Mouse (Mus musculus): ENCODE measurements at regions not wholly inside any gene's neighbourhood (a gene's known extent, or its start where the extent isn't known, plus 50 kb on each side); places are given as distances from the start of the nearest gene placed in this dataset.

DNA sequence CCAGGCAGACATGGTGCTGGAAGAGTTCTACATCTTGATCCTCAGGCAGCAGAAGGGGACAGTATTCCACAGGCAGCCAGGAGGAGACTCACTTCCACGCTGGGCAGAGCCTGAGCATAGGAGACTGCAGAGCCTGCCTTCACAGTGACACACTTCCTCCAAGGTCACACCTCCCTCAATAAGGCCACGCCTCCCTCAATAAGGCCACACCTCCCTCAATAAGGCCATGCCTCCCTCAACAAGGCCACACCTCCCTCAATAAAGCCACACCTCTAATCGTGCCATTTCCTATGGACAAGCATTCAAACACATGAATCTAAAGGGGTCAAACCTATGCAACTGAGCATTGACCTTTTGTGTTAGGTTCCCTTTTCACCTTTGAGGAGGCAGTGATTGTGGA lies 88.5 kb upstream of the Mphosph6 start:
- DNase-seq = no peak

DNA sequence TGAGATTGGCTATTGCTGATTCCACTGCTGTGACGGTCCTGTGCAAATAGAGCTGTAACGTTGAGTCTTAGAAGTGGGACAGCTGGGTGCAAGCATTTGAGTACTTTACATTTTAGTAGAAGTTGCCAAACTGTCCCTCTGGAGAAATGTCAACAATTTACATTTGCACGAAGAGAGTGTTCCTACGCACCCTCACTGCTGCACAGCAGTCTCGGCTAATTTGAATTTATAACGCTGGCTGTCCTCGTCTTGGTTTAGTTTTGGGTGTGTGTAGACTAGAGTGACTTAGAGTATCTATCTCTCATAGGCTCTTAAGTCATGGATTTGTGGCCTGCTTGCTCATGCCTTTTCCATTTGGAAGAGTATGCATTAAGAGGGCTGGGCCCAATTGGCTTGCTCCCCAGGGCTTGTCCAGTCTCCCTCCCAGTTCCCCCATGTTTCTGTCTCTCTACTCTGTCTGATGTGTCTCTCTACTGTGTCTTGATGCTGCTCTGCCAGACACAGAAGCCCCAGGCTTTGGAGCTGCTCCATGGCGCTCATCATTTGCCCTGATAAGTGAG lies 79.8 kb upstream of the Mphosph6 start:
- DNase-seq = no peak

DNA sequence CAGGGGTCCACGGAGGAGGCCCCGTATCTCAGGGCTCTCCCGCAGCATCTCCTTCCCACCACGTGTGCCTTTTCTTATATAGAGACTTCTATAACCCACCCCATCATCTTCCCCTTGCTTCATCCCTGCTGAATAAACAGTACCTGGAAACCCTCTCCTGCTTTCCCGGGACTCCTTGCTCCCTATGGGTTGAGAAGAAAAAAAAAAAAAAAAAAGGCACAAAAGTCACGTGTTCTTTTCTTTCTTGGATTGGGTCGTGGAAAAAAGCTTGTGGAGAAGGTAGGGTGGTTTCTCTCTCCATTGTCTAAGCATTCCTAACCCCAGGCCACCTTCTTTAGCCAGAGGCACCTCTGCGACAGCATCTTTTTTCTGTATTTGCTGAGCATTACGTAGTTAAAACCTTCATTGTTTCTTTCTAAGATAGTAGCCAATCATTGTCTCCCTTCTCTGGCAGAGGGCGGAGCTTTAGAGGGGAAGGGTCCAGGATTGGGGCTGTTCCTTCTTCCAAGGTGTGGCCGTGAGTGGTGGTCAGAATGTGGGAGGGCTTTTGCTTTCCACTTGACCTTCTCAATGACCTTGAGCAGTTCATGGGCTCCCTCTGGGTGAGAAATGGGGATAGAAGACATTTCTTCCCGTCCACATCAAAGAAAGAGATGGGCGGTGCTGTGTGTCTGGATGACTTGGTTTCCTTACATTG lies 78.7 kb upstream of the Mphosph6 start:
- DNase-seq = no peak

DNA sequence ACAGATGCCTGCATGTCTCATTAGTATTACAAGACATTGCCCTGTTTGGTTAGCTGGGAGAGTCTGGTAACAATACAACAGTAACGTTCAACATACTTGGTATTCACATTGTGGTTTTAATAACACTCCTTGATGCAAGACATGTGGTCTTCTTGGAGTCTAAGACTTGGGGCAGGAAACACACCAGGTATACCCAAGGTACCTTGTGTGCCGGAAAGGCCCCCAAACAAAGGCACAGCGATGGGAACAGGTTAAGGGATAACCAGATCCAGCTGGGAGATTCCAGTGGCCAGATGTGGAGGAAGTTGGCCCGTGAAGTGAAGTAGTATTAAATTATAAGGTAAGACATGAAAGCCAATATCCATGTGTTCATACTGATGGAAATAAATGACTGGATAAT lies 71.9 kb upstream of the Mphosph6 start:
- DNase-seq = no peak

DNA sequence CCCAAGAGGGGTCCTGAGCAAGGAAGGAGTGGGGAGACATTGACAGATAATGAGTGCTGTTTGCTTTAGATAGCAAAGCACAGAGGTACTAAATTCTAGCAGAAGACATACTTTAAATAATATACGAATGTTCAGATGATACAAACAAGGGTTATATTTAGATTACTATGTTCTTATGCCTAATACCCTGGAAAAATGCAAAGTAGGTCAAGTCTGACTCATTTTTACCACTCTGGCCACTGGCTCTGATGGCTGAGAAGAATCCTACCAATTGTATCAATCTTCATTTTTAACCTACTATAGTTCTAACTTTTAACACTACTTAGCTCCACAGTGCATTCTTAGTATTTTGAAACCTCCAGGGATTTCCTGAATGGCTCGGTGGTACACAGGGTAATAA lies 65.4 kb upstream of the Mphosph6 start:
- DNase-seq = no peak

- no peak for DNase-seq
These were observed 63.3 kb upstream of the Mphosph6 start for GRCm38 (mm10) chr8:117865014-117865413.

DNA sequence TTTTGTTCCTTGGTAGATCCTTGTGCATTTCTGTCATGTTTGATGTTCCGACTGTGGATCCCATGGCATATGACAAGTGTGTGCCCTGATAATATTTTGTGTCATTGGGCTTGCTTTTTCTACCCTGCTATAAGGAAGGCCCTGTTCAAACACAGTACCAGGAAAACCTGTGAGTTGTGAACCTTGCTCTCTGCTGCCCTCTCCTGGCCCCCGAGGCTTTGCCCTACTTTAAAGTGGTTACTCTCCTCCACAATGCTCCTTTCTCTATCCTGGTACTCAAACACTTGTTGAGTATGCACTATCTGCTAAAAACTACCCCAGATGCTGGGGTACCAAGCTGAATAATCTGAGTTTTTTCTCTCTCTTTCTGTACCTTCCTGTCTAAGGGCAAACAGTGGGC lies 62.1 kb upstream of the Mphosph6 start:
- DNase-seq = peak; percentile 40 to 41

DNA sequence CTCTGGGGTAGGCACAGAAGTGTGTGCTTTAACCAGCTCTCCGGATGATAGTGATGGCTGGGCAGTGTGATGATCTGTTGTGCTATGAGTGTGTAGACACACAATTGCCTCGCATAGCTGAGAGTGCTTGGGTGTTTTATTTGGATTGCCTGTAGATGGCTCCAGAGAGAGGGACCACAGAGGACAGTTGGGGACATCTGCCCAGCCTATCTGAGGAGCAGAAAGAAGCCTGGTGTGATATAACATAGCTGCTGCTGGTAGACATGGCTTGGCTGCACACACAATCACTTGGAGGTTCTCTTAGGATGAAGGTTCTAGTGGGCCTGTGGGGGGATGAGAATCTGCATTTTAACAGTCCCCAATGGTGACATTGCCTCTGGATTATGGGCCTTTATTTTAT lies 60.6 kb upstream of the Mphosph6 start:
- DNase-seq = no peak

- DNase-seq = no peak
These were observed 58.0 kb upstream of the Mphosph6 start for GRCm38 (mm10) chr8:117859734-117860133.

GRCm38 (mm10) chr8:117859095-117859494 lies 57.4 kb upstream of the Mphosph6 start:
- no peak for DNase-seq

DNA sequence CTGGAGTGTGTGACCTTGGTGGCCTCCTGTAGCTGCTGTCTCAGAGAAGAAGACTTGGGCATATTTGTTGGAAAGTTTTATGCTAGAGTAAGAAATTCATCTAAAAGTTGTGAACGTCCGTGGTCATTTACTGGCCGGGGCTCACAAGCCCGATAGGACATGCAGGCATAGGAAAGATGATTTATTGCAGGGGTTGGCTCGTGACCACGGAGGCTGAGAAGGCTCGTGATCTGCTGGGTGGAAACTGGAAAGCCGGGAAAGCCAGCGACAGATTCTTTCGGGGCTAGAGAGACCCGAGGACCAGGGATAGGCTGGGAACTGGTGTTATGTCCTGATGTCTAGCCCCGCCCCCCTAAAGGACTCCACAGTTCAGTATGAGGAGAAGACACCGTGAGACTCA lies 54.4 kb upstream of the Mphosph6 start:
- no peak for DNase-seq

DNA sequence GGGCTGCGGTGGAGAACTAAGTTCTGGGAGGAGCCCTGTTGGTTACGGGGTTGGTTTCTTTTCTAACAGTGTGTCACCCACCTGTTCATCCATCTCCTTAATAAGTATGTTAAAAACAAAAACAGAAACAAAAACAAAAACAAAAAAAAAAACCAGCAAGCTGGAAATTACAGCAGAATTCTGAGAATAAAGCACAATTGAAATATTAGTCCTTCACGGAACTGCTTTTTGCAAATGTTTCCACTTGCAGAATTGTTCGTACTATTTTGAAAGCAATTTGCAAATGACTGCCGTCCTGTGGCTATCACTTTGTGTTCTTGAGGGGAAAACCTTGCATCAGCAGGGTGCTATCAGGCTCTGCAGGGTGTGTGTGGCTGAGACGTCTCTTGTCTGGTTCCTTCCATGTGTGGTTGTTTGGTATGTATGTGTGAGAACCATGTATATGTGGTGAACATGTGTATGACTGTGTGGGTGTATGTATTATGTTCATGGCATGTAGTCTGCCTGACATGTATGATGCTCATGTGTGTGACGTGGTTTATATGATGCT lies 53.3 kb upstream of the Mphosph6 start:
- no peak for DNase-seq

DNA sequence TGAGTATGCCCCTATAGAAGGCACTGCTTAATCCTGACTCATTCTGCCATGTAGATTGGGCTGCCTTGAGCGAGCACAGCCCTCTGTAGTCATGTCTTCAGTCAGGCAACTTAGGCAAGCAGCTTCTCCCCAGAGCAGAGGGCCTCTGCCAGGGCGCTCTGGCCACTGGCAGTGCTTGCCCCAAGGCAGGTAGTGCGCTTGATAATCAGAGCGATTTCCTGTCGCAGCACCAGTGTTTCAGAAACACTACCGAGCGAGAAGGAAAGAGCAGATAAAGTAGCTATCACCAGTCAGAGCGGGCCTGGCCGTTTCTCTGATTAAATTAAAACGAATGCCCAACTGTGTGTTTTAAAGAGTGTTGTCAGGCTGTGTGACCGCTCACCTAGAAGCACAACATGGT lies 52.6 kb upstream of the Mphosph6 start:
- DNase-seq = no peak

DNA sequence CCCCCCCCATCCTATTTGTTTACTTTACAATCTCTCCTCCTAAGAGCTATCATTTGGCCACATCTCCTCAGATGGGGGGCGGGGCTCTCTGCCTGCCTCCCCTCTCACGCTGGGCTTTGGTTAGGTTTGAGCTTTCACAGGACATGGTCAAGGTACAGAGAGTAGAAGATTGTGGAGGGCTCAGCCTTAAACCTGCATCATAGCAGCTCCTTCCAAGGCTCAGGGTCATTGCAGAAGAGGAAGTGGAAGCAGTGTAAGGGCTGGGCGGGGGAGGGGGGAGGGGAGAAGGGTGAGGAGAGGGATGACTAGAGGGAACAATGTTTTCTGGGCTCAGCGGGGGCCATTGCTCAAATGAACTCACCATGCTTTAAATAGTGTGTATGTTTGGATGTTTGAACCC lies 51.7 kb upstream of the Mphosph6 start:
- no peak for DNase-seq

DNA sequence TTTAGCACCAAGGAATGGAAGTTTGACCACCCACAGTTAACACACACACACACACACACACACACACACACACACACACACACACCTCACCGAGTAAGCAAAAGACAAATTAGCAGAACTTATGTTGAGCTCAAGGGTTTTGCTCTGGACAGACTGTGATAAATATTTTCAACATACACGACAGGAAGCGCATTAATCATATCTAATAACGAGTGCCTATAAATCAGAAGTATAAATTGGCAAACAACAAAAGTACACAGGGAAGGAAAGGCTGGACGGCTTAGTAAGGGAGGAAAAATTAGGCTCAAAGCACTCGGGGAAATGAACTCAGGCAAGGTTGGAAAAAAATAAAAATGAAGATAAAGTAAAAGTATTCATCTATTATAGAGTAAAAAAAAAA lies 50.8 kb upstream of the Mphosph6 start:
- no peak for DNase-seq
